Mouse (Mus musculus): Measurements from ENCODE around the gene Dhx16.

- TF ChIP-seq POLR2A (IDR thresholded peaks at IDR 0.05; ENCODE audit: control insufficient read depth in 1 of 2, insufficient read depth in 1 of 2, low read depth in 1 of 2, low read length in 2 of 2, poor library complexity in 1 of 2) (no peak), CTCF (IDR thresholded peaks at IDR 0.05 in 2 of 3, conservative IDR thresholded peaks at IDR 0.05 in 1 of 3; ENCODE audit: control insufficient read depth in 1 of 3, insufficient read depth in 1 of 3, low read depth in 2 of 3, low read length in 3 of 3, poor library complexity in 1 of 3, severe bottlenecking in 1 of 3) (no peak), TCF12 (IDR thresholded peaks at IDR 0.05; ENCODE audit: low read depth, low read length) (no peak), ZC3H11A (IDR thresholded peaks at IDR 0.05; ENCODE audit: low read depth, low read length) (no peak)
These were observed 13.3 kb upstream of the Dhx16 start for GRCm38 (mm10) chr17:35866281-35866831.
